Mouse (Mus musculus) kidney, postnatal 4 days (tissue): ENCODE data around the gene Sec24a.
"Not testable (repeated sequence)": the region's sequence is repeated elsewhere in the genome, so short reads cannot be mapped to it uniquely, and the experiment has no call there.

Source experiments
- DNase-seq, 2 experiments: peaks; one replicate each; pipeline ENCODE4 v3.0.0; 2021; ENCODE audit warnings: mixed read lengths in 2 of 2

Gene Sec24a

GRCm38 (mm10) chr11:51763213-51763907, at the start of gene Sec24a, which contains the start of gene Sar1b:
Gene Sec24a (minus strand): TSS chr11:51763634.
Gene Sar1b (plus strand): TSS chr11:51763687.
- peak; percentile 88 to 93 for DNase-seq

GRCm38 (mm10) chr11:51812022-51812546, 48.6 kb upstream of the Sec24a start:
- DNase-seq, result no peak

- no peak for DNase-seq
These were observed 47.8 kb upstream of the Sec24a start for GRCm38 (mm10) chr11:51811230-51811629.

- peak; percentile 68 to 70 for DNase-seq
These were observed 46.3 kb upstream of the Sec24a start for GRCm38 (mm10) chr11:51809632-51810224.

GRCm38 (mm10) chr11:51807108-51807879, 43.9 kb upstream of the Sec24a start:
- peak in 1 of 2 experiments; percentile 28 for DNase-seq

GRCm38 (mm10) chr11:51805221-51805981, 42.0 kb upstream of the Sec24a start:
- DNase-seq, result peak; percentile 67 to 77

- DNase-seq, result no peak
These were observed 37.3 kb upstream of the Sec24a start for GRCm38 (mm10) chr11:51800634-51801325.

GRCm38 (mm10) chr11:51796272-51796671, 32.8 kb upstream of the Sec24a start:
- DNase-seq, result no peak

- DNase-seq, result no peak
These were observed 27.2 kb upstream of the Sec24a start for GRCm38 (mm10) chr11:51790662-51791061.

- not testable (repeated sequence) for DNase-seq
These were observed 26.3 kb upstream of the Sec24a start for GRCm38 (mm10) chr11:51789735-51790134.

- peak; percentile 68 to 71 for DNase-seq
These were observed 22.5 kb upstream of the Sec24a start for GRCm38 (mm10) chr11:51785926-51786325.

GRCm38 (mm10) chr11:51782721-51783120, 19.3 kb upstream of the Sec24a start:
- DNase-seq, result no peak

GRCm38 (mm10) chr11:51780773-51781267, 17.4 kb upstream of the Sec24a start:
- DNase-seq, result no peak

GRCm38 (mm10) chr11:51777478-51777877, 14.0 kb upstream of the Sec24a start:
- no peak for DNase-seq

- DNase-seq, result no peak
These were observed 12.1 kb upstream of the Sec24a start for GRCm38 (mm10) chr11:51775507-51775906.

- DNase-seq, result no peak
These were observed 4.9 kb upstream of the Sec24a start for GRCm38 (mm10) chr11:51768296-51768695.

GRCm38 (mm10) chr11:51767579-51768220, 4.3 kb upstream of the Sec24a start:
- DNase-seq, result no peak

- no peak for DNase-seq
These were observed 1.4 kb upstream of the Sec24a start for GRCm38 (mm10) chr11:51764816-51765215.

GRCm38 (mm10) chr11:51763955-51764354, 521 bp upstream of the Sec24a start:
- DNase-seq, result no peak

- DNase-seq, result no peak
These were observed 2.2 kb downstream of the Sec24a start for GRCm38 (mm10) chr11:51761241-51761640.
